Mouse (Mus musculus) heart, postnatal 36 days (tissue): ENCODE data around the gene Rnf126. TPM values are rescaled to one million over a fixed set of nuclear protein-coding genes. Genes with fewer than 3 reads are reported as not detected.

Experiments used
- DNase-seq, 2 experiments: peaks; one replicate each; pipeline ENCODE4 v3.0.0; 2021 to 2022
- intact Hi-C: fragments of 180-260 bp; cut with DNase I; formaldehyde crosslinking; loops from one replicate; pipeline ENCODE4 v1.15.1; 2025
- total RNA-seq, 2 experiments: library from RNA; stranded (reverse); gene quantifications; 2 replicates each; pipeline ENCODE4 v1.2.3; 2021

Rnf126 gene
- total RNA-seq, 2 experiments from 2014 or later: 23.6 to 24.6 TPM

DNA sequence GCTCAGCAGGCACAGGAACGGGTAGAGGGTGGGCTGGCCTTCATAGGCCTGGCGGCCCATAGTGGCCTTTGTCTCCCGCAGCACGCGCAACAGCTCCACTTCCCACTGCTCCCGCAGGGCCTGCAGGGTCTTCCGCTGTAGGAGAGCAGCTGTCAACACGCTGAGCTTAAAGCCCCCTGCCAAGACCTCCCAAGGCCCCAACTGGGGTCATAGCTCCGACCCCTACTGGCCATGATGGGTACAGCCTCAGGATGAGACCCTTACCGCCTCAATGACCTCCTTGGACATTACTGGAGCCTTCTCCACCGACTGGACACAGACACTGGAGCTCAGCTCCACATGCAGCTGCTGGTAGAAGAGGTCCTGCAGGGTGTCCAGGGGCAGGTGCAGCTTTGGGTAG lies 25.9 kb downstream of the Rnf126 start:
- no peak for DNase-seq
- intact Hi-C loops: no loop called here

DNA sequence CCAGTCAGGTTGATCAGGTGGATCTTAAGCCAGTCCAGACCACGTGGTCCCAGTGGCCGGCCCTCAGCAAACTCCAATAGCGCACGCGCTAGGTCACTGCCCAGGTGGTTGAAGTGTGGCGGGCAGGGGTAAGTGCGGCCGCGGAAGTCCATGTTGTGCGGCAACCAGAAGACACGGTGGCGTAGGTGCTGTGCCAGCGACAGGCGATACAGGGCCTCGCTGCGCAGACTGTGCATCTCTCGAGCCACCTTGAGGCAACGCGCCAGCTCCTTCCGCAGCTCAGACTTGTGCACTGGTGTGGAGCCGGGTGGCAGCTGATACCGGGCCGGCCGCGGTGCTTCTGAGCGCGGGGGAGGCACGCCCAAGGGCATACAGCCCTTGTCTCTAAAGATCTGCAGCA lies 27.5 kb downstream of the Rnf126 start:
- intact Hi-C loops: no loop called here
- DNase-seq: no peak

DNA sequence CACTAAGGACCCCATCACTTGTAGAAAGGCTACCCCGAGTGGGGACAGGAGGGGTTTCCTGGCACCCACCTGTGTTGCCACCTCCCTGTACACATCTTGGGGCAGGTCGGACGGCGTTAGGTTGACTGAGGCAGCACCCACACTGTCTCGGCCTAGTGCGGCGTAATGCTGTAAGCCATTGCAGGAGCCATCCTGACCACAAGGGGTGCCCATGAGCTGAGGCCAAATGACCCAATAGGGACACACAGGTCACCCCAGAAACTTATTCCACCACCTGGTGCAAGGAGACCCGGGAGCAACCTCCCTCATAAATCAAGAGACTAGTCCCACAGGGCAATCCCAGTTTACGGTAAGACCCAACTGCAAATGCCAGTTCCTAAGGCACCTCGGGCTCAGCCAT lies 28.5 kb downstream of the Rnf126 start:
- DNase-seq: no peak
- intact Hi-C loops: no loop called here

DNA sequence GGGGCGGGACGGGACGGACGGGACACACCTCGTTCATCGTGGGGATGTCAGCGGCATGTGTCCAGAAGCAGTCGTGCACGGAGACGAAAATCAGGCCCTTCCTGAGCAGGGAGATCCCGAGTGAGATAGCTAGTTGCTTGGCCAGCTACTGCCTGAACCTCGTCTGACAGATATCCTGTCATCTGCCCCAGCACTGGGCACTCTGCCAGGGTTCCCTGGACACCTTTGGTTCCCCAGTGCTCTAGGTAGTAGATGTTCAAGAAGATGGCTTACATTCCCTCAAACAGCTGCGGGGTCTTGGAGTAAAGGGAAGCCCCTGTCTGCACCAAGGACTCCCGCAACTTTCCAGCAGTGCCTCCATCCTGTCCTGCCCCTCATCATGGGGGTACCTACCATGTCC lies 30.0 kb downstream of the Rnf126 start:
- DNase-seq: no peak
- intact Hi-C loops: no loop called here

GRCm38 (mm10) chr10:79735361-79735760 lies 31.4 kb downstream of the Rnf126 start:
- intact Hi-C loops: no loop called here
- no peak for DNase-seq

DNA sequence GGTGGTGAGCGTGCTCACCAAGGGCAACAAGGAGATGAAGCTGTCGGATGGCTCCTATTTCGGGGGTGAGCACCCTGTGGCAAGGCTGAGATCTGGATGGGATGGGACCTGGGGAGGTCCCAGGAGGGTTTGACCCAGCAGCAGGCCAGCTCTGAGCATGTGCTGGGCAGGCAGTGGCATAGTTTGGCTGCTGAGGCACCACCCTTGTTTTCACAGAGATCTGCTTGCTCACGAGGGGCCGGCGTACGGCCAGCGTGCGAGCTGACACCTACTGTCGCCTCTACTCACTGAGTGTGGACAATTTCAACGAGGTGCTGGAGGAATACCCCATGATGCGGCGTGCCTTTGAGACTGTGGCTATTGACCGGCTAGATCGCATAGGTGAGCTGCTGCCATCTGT lies 32.9 kb downstream of the Rnf126 start:
- intact Hi-C loops: loop anchor here (5.0 kb wide), 1 partner anchor 53 kb away; no protein-coding TSS in a partner anchor

GRCm38 (mm10) chr10:79732500-79732899 lies 34.3 kb downstream of the Rnf126 start:
- peak in 1 of 2 experiments; percentile 43 for DNase-seq
- intact Hi-C loops: loop anchor here (5.0 kb wide), 1 partner anchor 55 kb away; no protein-coding TSS in a partner anchor

More for the DNA sequence above, 32.9 kb downstream of the Rnf126 start:
- DNase-seq: no peak

- no peak for DNase-seq
- intact Hi-C loops: no loop called here
Observed at GRCm38 (mm10) chr10:79729357-79729965, 37.3 kb downstream of the Rnf126 start.

GRCm38 (mm10) chr10:79728323-79729249 lies 38.2 kb downstream of the Rnf126 start:
- DNase-seq: no peak
- intact Hi-C loops: no loop called here

GRCm38 (mm10) chr10:79726090-79726489 lies 40.7 kb downstream of the Rnf126 start:
- intact Hi-C loops: no loop called here
- peak in 1 of 2 experiments; percentile 51 for DNase-seq

- no peak for DNase-seq
- intact Hi-C loops: no loop called here
Observed at GRCm38 (mm10) chr10:79723692-79724091, 43.1 kb downstream of the Rnf126 start.

DNA sequence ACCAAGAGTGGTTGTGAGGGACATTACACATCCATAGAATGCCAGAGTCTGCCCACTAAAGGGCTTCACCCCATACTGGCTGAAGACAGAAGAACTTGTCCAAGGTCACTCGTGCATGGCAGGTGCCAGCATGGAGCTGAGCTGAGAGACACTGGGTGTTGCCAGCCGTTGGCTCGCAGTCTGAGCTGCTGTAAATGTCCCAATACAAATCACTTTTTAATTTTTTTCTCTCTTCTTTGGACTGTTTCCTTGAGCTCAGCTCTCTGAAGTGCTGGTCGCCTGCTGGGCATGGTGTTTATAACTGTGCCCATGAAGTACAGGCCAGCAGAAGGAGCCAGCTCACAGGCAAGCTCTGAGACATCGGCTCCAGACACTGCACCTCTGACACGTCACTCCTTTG lies 43.7 kb downstream of the Rnf126 start:
- no peak for DNase-seq

DNA sequence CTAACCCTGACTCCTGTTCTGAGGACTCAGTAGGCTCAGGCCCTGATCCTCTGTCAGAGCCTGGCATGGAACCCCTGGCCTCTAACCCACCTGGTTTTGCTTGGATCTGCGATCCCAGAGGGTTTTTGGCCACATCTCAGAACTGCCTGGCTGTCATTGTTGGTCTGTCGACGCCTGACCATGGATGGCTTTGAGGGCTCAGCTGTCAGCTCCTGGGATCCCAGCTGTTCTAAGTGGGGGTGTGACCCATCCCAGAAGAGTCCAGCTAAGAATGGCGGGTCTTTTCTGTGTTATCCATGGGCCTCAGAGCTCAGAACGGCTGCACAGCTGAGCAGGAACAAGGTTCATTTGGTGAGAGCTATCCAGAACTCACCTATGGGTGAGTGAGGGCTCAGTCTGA lies 45.7 kb downstream of the Rnf126 start:
- DNase-seq: no peak
- intact Hi-C loops: no loop called here

More for the DNA sequence above, 43.7 kb downstream of the Rnf126 start:
- intact Hi-C loops: no loop called here

DNA sequence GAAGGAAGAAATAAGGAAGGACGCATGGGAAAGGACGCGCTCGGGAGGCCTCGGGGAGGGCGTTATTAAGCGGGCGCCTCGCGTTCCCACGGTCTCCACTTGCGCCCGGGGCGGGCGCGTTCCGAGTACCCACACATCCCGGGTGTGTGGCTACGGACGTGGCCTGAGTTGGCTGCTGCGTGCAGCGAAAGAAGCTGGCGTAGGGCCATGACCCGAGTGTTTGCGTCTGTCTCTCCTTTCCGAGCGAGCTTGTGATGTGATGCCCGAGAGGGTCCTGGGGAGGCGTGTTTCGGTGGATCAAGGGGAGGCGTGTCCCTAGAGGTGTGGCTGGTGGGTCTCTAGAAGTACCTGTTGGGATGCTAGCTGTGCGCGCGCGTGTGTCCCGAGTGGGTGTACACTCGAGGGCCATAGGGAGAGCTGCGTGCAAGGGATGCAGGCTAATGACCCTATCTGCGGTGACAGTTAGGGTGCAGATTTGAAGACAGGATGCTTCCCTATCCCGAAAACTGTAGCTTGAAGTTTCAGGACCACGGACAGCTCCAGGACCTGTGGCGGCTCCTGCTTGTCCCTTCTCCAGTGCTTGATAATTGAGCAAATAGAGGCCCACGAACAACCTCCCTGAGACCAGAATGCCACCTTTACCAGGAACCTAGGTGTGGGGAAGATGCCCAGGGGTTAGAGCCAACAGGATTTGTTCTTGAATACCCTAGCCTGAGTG lies 49.0 kb downstream of the Rnf126 start:
- DNase-seq: peak; percentile 76 to 79
- intact Hi-C loops: no loop called here

- DNase-seq: no peak
- intact Hi-C loops: no loop called here
Observed at GRCm38 (mm10) chr10:79716988-79717355, 49.8 kb downstream of the Rnf126 start.

DNA sequence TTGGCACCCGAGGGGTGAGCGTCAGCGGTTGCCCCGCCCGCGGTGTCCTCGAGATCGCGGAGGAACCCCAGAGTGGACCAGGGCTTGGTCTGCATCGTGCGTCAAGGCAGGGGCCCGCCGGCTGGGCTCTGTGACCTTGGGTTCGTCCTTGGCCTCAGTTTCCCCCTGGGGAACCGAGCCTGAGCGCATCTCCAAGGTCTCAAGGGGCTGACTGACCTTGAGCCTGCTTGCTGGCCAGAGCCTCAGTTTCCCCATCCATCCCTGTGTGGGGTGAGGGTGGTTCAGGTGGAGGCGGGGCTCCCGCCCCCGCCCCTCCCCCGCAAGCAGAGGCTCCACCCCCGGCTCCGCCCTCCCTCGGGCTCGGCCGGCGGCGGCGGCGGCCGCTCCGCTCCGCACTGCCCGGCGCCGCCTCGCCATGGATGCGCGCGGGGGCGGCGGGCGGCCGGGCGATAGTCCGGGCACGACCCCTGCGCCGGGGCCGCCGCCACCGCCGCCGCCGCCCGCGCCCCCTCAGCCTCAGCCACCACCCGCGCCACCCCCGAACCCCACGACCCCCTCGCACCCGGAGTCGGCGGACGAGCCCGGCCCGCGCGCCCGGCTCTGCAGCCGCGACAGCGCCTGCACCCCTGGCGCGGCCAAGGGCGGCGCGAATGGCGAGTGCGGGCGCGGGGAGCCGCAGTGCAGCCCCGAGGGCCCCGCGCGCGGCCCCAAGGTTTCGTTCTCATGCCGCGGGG lies 50.3 kb downstream of the Rnf126 start, which contains the start of gene Hcn2:
TSS of gene Hcn2 (plus strand) at position 381 of the 734 bp plus-strand sequence.
- intact Hi-C loops: no loop called here
- DNase-seq: no peak

GRCm38 (mm10) chr10:79714996-79715395 lies 51.8 kb downstream of the Rnf126 start:
- intact Hi-C loops: no loop called here
- DNase-seq: no peak

DNA sequence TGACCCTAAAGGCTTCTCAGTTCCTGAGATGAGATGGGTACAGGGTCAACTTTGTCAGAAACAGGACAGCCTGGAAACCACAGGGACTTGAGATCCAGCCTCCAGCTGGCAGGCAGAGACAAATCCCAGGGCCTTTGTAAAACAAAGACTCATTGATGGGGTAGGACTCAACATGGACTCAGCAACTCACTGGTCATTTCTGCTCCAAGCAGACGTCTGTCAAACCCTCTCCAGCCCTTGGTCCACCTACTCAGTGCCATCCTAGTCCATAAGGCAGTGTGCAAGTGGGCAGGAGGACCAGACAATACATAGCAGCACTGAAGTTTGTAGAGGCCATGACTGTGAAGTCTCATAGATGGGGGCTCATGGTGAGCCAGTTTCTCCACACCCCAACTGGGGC lies 53.6 kb downstream of the Rnf126 start:
- intact Hi-C loops: loop anchor here (2.0 kb wide), 1 partner anchor 76 kb away; no protein-coding TSS in a partner anchor
- no peak for DNase-seq

GRCm38 (mm10) chr10:79712499-79713126 lies 54.1 kb downstream of the Rnf126 start:
- DNase-seq: peak; percentile 75 to 85
- intact Hi-C loops: loop anchor here (2.0 kb wide), 1 partner anchor 76 kb away; no protein-coding TSS in a partner anchor

DNA sequence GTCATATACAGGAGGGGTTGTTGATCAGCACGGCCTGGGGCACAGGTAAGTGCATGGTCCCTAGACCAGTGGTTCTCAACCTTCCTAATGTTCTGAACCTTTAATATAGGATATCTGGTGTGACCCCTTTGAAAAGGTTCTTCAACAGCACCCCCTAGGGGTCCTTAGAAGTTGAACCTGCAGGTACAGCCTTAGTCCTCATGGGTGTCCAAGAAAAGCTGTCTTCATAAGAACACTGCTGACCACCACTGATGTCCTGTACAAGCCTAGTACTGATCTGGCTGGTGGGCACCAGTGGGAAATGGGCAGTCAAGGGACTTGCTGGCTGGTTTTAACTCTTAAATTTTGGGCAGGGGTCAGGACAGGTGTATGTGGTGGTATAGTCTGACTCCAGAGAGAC lies 54.7 kb downstream of the Rnf126 start:
- intact Hi-C loops: loop anchor here (2.0 kb wide), 1 partner anchor 77 kb away; no protein-coding TSS in a partner anchor
- no peak for DNase-seq
